Mouse (Mus musculus) ovary, adult 18-20 months (tissue): ENCODE results near the gene Gsta4.
"Not testable (repeated sequence)": the region's sequence is repeated elsewhere in the genome, so short reads cannot be mapped to it uniquely, and the experiment has no call there.

Experiments used
- DNase-seq: peaks from one replicate; pipeline ENCODE4 v3.0.0; 2022; ENCODE audit warnings: low spot score, mixed read lengths

Gsta4 gene

DNA sequence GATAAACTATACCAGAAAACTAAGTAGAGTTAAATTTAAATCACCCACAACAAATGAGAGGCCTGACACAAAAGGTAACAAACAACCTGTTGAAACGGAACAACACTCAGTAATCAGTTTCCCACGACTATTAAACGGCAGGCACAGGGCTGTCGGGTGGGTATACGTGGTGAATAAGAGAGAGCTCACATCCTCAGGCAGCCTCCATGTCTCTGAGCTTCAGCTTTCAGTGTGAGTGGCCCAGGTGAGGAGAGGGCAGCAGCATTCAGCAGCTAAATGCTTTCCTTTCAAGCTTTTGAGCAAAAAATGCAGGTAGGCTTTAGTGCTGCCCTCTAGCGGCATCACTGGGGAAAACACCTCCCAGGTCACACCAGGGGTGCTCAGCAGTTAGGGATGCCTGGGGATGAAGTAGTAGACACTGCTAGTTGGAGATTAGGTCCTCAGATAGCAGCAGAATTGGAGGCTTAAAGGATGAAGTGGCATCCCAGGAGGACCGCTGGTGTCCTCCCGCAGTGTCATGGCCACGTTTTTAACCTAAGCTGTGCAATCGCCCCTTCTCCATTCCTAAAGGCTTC, 50.6 kb downstream of the Gsta4 start:
- not testable (repeated sequence) for DNase-seq

DNA sequence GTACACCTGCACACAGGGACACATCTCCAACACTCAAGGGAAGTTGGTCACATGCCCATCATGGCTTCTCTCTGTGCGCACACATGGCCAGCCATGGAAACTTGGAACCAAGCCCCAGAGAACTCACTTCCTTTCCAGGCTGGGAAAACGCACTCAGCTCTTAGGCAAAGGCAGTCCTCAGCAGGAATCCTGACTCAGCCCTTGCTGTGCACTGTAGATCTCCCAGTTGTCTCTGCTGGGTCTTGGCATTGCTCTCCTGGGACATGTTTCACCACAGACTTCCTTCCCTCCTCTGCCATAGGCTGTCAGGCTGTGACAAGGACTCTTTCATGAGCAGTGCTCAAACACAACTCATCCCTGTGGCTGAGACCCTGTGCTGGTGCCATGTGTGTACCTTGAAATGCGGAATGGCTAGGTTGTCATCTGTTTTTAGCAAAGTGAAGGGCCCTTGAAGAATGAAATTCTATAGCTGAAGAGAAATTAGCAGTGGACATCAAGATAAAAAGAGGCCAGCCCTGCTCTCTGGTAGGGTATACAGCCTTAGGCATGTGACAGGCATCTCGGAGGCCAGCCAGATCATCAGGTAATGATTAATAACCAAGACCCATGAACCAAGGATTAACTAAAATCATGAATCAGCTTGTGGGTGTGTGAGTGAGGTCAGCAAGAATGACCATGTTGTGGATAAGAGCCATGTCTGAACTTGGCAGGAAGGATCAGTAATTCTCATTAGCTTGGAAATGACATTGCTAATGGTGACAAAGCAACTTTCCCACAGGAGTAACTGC, 73.3 kb downstream of the Gsta4 start:
- DNase-seq: not testable (repeated sequence)

DNA sequence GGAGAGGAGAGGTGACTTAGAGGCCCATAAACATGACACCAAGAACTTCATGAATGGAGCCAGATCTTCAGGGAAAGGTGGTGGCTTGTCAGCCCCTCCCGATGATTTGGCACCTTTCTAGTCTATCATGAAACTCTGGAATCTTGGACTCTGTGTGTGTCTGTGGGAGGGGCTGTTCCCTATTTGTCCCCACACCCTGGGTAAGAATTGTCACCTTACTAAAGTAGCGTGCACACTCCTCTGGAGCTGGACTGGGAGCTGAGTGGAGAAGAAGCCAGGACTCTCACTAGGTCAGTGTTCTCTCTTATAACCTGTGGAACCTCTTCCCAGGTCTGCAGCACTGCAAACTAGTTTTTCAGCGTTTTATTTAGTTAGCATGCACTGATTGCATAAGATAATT, 74.3 kb downstream of the Gsta4 start, which contains the start of gene Gm3776:
TSS of gene Gm3776 (plus strand) at position 216 of the 400 bp plus-strand sequence.
- DNase-seq: not testable (repeated sequence)
